9 mouse cellular contexts compared by ENCODE assay signal in genomic region chr19:37696603-37697334, GRCm38 (mm10). TPM values are rescaled to one million over a fixed set of nuclear protein-coding genes. Genes with fewer than 3 reads are reported as not detected.
DNase-seq lines count a peak whose midpoint lies in the region; ATAC-seq and TF ChIP-seq lines count a peak whose summit lies in the region.
"Had no signal": no experiment of that assay in that cellular context is flagged by ENCODE, and none has a peak within 500 bp of the region (broad histone marks: within the 10 kb centered on the region; RNA-seq: fewer than 3 reads in every experiment).

No protein-coding gene starts in this region.

- H3K4me3 ChIP-seq in lung, embryonic 16.5 days (ENCODE audit: low read length), result peak overlapping the region; percentile 39
- H3K4me3 ChIP-seq in forebrain, embryonic 16.5 days (replicated peaks; ENCODE audit: low read length), result peak overlapping the region; percentile 37
- H3K4me3 ChIP-seq in liver, embryonic 13.5 days (replicated peaks), result peak overlapping the region; percentile 38
- H3K4me3 ChIP-seq in stomach, postnatal 0 days (ENCODE audit: low read depth, low read length), result peak overlapping the region; percentile 32

- peaks cover 98% of the 10 kb centered on the region for H3K27me3 ChIP-seq in lung, embryonic 16.5 days (ENCODE audit: control insufficient read depth, insufficient read depth, low read depth, low read length)
- H3K27me3 ChIP-seq in forebrain, embryonic 16.5 days (replicated peaks; ENCODE audit: control insufficient read depth, insufficient read depth, low read length), result peaks cover 92% of the 10 kb centered on the region
- H3K27me3 ChIP-seq in liver, embryonic 13.5 days, result peaks cover 98% of the 10 kb centered on the region
- H3K27me3 ChIP-seq in stomach, postnatal 0 days (ENCODE audit: control insufficient read depth, insufficient read depth, low read length), result peaks cover 57% of the 10 kb centered on the region

- no peak for DNase-seq in lung, postnatal 25 days (ENCODE audit: low spot score)
- no peak for DNase-seq in liver, embryonic 13.5 days
- no peak for DNase-seq in stomach, postnatal 0 days (ENCODE audit: low spot score)
- no peak for DNase-seq in adipocyte (ENCODE audit: low spot score)
- DNase-seq: cerebellum, postnatal 10 days had no signal

- no peak overlapping the region for H3K9ac ChIP-seq in lung, embryonic 16.5 days (ENCODE audit: low read length)
- no peak overlapping the region for H3K9ac ChIP-seq in forebrain, embryonic 16.5 days (replicated peaks; ENCODE audit: low read depth, low read length)
- H3K9ac ChIP-seq in liver, embryonic 13.5 days, result no peak overlapping the region
- no peak overlapping the region for H3K9ac ChIP-seq in stomach, postnatal 0 days (ENCODE audit: low read length)

- H3K9me3 ChIP-seq in lung, embryonic 16.5 days (ENCODE audit: control insufficient read depth, low read length), result no peaks in the 10 kb centered on the region
- no peaks in the 10 kb centered on the region for H3K9me3 ChIP-seq in forebrain, embryonic 16.5 days (ENCODE audit: control insufficient read depth, low read length)
- H3K9me3 ChIP-seq in liver, embryonic 13.5 days (replicated peaks), result no peaks in the 10 kb centered on the region
- no peaks in the 10 kb centered on the region for H3K9me3 ChIP-seq in stomach, postnatal 0 days (ENCODE audit: control insufficient read depth, low read length)

- no peak for TF ChIP-seq CTCF in stomach, postnatal 0 days (IDR thresholded peaks at IDR 0.05; ENCODE audit: low read depth)

- ATAC-seq in lung, embryonic 16.5 days (ENCODE audit: low read depth), result no peak
- ATAC-seq in forebrain, embryonic 16.5 days, result no peak
- ATAC-seq in liver, embryonic 13.5 days (ENCODE audit: low read depth), result no peak
- ATAC-seq in stomach, postnatal 0 days (ENCODE audit: low FRiP score, low TSS enrichment), result no peak
- ATAC-seq in megakaryocyte progenitor cell, adult 5-6 weeks (replicated peaks; ENCODE audit: poor library complexity), result no peak

- H3K27ac ChIP-seq in lung, embryonic 16.5 days (ENCODE audit: low read length), result no peak overlapping the region
- no peak overlapping the region for H3K27ac ChIP-seq in forebrain, embryonic 16.5 days (ENCODE audit: low read length)
- no peak overlapping the region for H3K27ac ChIP-seq in liver, embryonic 13.5 days
- no peak overlapping the region for H3K27ac ChIP-seq in stomach, postnatal 0 days (replicated peaks)

- peak overlapping the region; percentile 39 for H3K4me2 ChIP-seq in lung, embryonic 16.5 days (ENCODE audit: low read depth, low read length)
- peak overlapping the region; percentile 58 for H3K4me2 ChIP-seq in forebrain, embryonic 16.5 days (ENCODE audit: low read length)
- H3K4me2 ChIP-seq in liver, embryonic 13.5 days, result peak overlapping the region; percentile 57
- peak overlapping the region; percentile 52 for H3K4me2 ChIP-seq in stomach, postnatal 0 days (replicated peaks; ENCODE audit: low read depth)

- TF ChIP-seq EP300 in stomach, postnatal 0 days (optimal IDR thresholded peaks at IDR 0.05), result no peak

- H3K36me3 ChIP-seq in lung, embryonic 16.5 days (ENCODE audit: control insufficient read depth, insufficient read depth, low read length), result no peaks in the 10 kb centered on the region
- no peaks in the 10 kb centered on the region for H3K36me3 ChIP-seq in forebrain, embryonic 16.5 days (ENCODE audit: control insufficient read depth, insufficient read depth)
- no peaks in the 10 kb centered on the region for H3K36me3 ChIP-seq in liver, embryonic 13.5 days
- H3K36me3 ChIP-seq in stomach, postnatal 0 days (ENCODE audit: control insufficient read depth, insufficient read depth, low read length), result no peaks in the 10 kb centered on the region

- 3% methylated on average over 22 of the region's 22 CpGs for WGBS in lung, embryonic 16.5 days
- WGBS in forebrain, embryonic 16.5 days, result 2% methylated on average over 22 of the region's 22 CpGs
- 4% methylated on average over 22 of the region's 22 CpGs for WGBS in liver, embryonic 13.5 days (ENCODE audit: insufficient replicate concordance)
- WGBS in stomach, postnatal 0 days, result 4% methylated on average over 22 of the region's 22 CpGs

- peaks cover 18% of the 10 kb centered on the region; the same call in 1 of the 2 replicates for H3K4me1 ChIP-seq in lung, embryonic 16.5 days (replicated peaks; ENCODE audit: control insufficient read depth, insufficient read depth, low read length)
- H3K4me1 ChIP-seq in forebrain, embryonic 16.5 days (replicated peaks; ENCODE audit: control insufficient read depth, insufficient read depth, low read length), result peaks cover 35% of the 10 kb centered on the region
- H3K4me1 ChIP-seq in liver, embryonic 13.5 days (replicated peaks), result peaks cover 31% of the 10 kb centered on the region
- peaks cover 2% of the 10 kb centered on the region; the same call in 1 of the 2 replicates for H3K4me1 ChIP-seq in stomach, postnatal 0 days (replicated peaks; ENCODE audit: control insufficient read depth, insufficient read depth)

RNA-seq across cellular contexts. Expression of gene Cyp26a1, which starts 0.8 kb away (rescaled TPM):
- polyA plus RNA-seq in lung, embryonic 16.5 days (2015; fragmentation: Nextera tagmentation; extraction: Ambion mirVana), result 0.23 and 0.35 TPM in 2 replicates
- polyA plus RNA-seq in forebrain, embryonic 16.5 days (2015; fragmentation: Nextera tagmentation; extraction: Ambion mirVana), result not detected in 2 replicates
- 0.16 and 0.27 TPM in 2 replicates for polyA plus RNA-seq in liver, embryonic 13.5 days (2015; fragmentation: Nextera tagmentation; extraction: Ambion mirVana)
- 0.94 and 1.4 TPM in 2 replicates for polyA plus RNA-seq in stomach, postnatal 0 days (2015; fragmentation: Nextera tagmentation; extraction: Ambion mirVana)
- total RNA-seq in megakaryocyte progenitor cell, adult 5-6 weeks (2015), result 0.22 TPM in 1 of 2 replicates, not detected in the other
- not detected in 2 replicates for total RNA-seq in megakaryocyte progenitor cell, adult 5-6 weeks (2017)
- total RNA-seq: hematopoietic stem cell, adult 5-6 weeks had no signal

RNA-seq across cellular contexts. Expression of gene Cyp26c1, which starts 11.4 kb away (rescaled TPM):
- not detected in 2 replicates for polyA plus RNA-seq in lung, embryonic 16.5 days (2015; fragmentation: Nextera tagmentation; extraction: Ambion mirVana)
- polyA plus RNA-seq in forebrain, embryonic 16.5 days (2015; fragmentation: Nextera tagmentation; extraction: Ambion mirVana), result not detected in 2 replicates
- not detected in 2 replicates for polyA plus RNA-seq in liver, embryonic 13.5 days (2015; fragmentation: Nextera tagmentation; extraction: Ambion mirVana)
- not detected in 2 replicates for polyA plus RNA-seq in stomach, postnatal 0 days (2015; fragmentation: Nextera tagmentation; extraction: Ambion mirVana)
- not detected in 2 replicates for total RNA-seq in megakaryocyte progenitor cell, adult 5-6 weeks (2015)
- not detected in 2 replicates for total RNA-seq in megakaryocyte progenitor cell, adult 5-6 weeks (2017)
- total RNA-seq: hematopoietic stem cell, adult 5-6 weeks had no signal
